Mouse (Mus musculus) forebrain, embryonic 16.5 days (tissue): ENCODE measurements around the gene Slc13a1. TPM values are rescaled to one million over a fixed set of nuclear protein-coding genes. Genes with fewer than 3 reads are reported as not detected.

ENCODE experiments used
- ATAC-seq: fragments of 200-750 bp; cut with Nextera tagmentation; 2 replicates; pipeline ENCODE4 v1.8.0; 2017; ENCODE audit warnings: mild to moderate bottlenecking, moderate library complexity
- H3K27ac ChIP-seq: fragments of 300-500 bp; sonication (generic); 2 replicates; pipeline ENCODE4 v1.5.1; 2014; ENCODE audit warnings: low read length, control low read depth
- H3K27me3 ChIP-seq: fragments of 300-500 bp; sonication (generic); replicated peaks from 2 replicates; pipeline ENCODE4 v1.6.1; 2014; ENCODE audit warnings: low read length; ENCODE audit not compliant: control insufficient read depth, insufficient read depth
- H3K36me3 ChIP-seq: fragments of 300-500 bp; sonication (generic); 2 replicates; pipeline ENCODE4 v1.6.1; 2014; ENCODE audit not compliant: control insufficient read depth, insufficient read depth
- H3K4me1 ChIP-seq: fragments of 300-500 bp; sonication (generic); replicated peaks from 2 replicates; pipeline ENCODE4 v1.6.1; 2014; ENCODE audit warnings: low read length; ENCODE audit not compliant: control insufficient read depth, insufficient read depth
- H3K4me2 ChIP-seq: fragments of 300-500 bp; sonication (generic); 2 replicates; pipeline ENCODE4 v1.6.1; 2014; ENCODE audit warnings: mild to moderate bottlenecking, low read length, control low read depth
- H3K4me3 ChIP-seq: fragments of 300-500 bp; sonication (generic); replicated peaks from 2 replicates; pipeline ENCODE4 v1.5.1; 2014; ENCODE audit warnings: mild to moderate bottlenecking, low read length, control low read depth
- H3K9ac ChIP-seq: fragments of 300-500 bp; sonication (generic); replicated peaks from 2 replicates; pipeline ENCODE4 v1.6.1; 2014; ENCODE audit warnings: low read depth, low read length, control low read depth
- H3K9me3 ChIP-seq: fragments of 300-500 bp; sonication (generic); 2 replicates; pipeline ENCODE4 v1.6.1; 2016; ENCODE audit warnings: low read length; ENCODE audit not compliant: control insufficient read depth
- WGBS: fragments of 180-500 bp; shearing (Covaris S2); extraction: QIAGEN DNeasy Blood & Tissue Kit; methylation state at CpG from one replicate; pipeline ENCODE4 v1.1.7; 2014; 5-methylcytosine and 5-hydroxymethylcytosine counted together
- microRNA-seq: library from miRNA; unstranded; fragments of <30 nt; microRNA quantifications from one replicate; pipeline ENCODE4, GENCODE M21; 2017
- polyA plus RNA-seq: library from polyadenylated mRNA; unstranded; fragments of >200 nt; fragmentation: Nextera tagmentation; extraction: Ambion mirVana; gene quantifications from 2 replicates; pipeline ENCODE4 v1.2.1, GENCODE M21; 2015

The Slc13a1 gene
- polyA plus RNA-seq, 1 experiment from 2014 or later: 0.13 TPM

- H3K9ac ChIP-seq: no peak overlapping the region
- no peaks in the 10 kb centered on the region for H3K9me3 ChIP-seq
- H3K4me3 ChIP-seq: no peak overlapping the region
- no peak overlapping the region for H3K4me2 ChIP-seq
- no peaks in the 10 kb centered on the region for H3K36me3 ChIP-seq
- no peaks in the 10 kb centered on the region for H3K27me3 ChIP-seq
- no peak for ATAC-seq
- no peak overlapping the region for H3K27ac ChIP-seq
- H3K4me1 ChIP-seq: no peaks in the 10 kb centered on the region
- WGBS: 35% methylated on average over 7 of the region's 7 CpGs
These were observed 120.7 kb downstream of the Slc13a1 start for GRCm38 (mm10) chr6:24047014-24047770.

- Histone ChIP-seq H3K36me3 (no peaks in the 10 kb centered on the region), H3K4me2 (no peak overlapping the region), H3K27ac (no peak overlapping the region), H3K27me3 (no peaks in the 10 kb centered on the region), H3K4me3 (no peak overlapping the region), H3K9me3 (no peaks in the 10 kb centered on the region), H3K4me1 (no peaks in the 10 kb centered on the region), H3K9ac (no peak overlapping the region)
- no peak for ATAC-seq
These were observed 124.4 kb downstream of the Slc13a1 start for GRCm38 (mm10) chr6:24043496-24043895.

Small RNAs within 50 kb of the gene (microRNA-seq; reads per million reads assigned to microRNA genes)
- gene Gm26386: not detected

Other genes starting within 250 kb of the Slc13a1 start
- gene Tas2r118, start 198.0 kb downstream of the Slc13a1 start, polyA plus RNA-seq: not detected in 2 replicates